Comparison of ENCODE assay signal across 18 mouse cellular contexts in genomic region chr2:170860576-170860975, GRCm38 (mm10).
A peak's percentile ranks its signal among the peaks of the same experiment; 100 is the strongest.
DNase-seq lines count a peak whose midpoint lies in the region; ATAC-seq and TF ChIP-seq lines count a peak whose summit lies in the region.
"Had no signal": no experiment of that assay in that cellular context is flagged by ENCODE, and none has a peak within 500 bp of the region (broad histone marks: within the 10 kb centered on the region; RNA-seq: fewer than 3 reads in every experiment).

No protein-coding gene starts in this region.

- no peaks in the 10 kb centered on the region for H3K9me3 ChIP-seq in midbrain, postnatal 0 days (ENCODE audit: low read length)
- H3K9me3 ChIP-seq in midbrain, embryonic 15.5 days, result no peaks in the 10 kb centered on the region
- H3K9me3 ChIP-seq: forebrain, embryonic 12.5 days; hindbrain, embryonic 10.5 days; limb, embryonic 13.5 days; midbrain, embryonic 13.5 days had no signal

- H3K27ac ChIP-seq in kidney, adult 2 months (ENCODE audit: insufficient read depth, low read depth, low read length), result no peak overlapping the region
- no peak overlapping the region for H3K27ac ChIP-seq in midbrain, postnatal 0 days (ENCODE audit: low read depth, low read length)
- H3K27ac ChIP-seq in midbrain, embryonic 15.5 days, result no peak overlapping the region
- H3K27ac ChIP-seq: forebrain, embryonic 12.5 days; hindbrain, embryonic 10.5 days; limb, embryonic 13.5 days had no signal

- TF ChIP-seq POLR2A in kidney, adult 2 months (IDR thresholded peaks at IDR 0.05; ENCODE audit: low read depth, low read length), result no peak

- H3K4me2 ChIP-seq in midbrain, postnatal 0 days (ENCODE audit: low read depth, low read length, poor library complexity, severe bottlenecking), result no peak overlapping the region
- no peak overlapping the region for H3K4me2 ChIP-seq in midbrain, embryonic 15.5 days
- H3K4me2 ChIP-seq: forebrain, embryonic 12.5 days; limb, embryonic 13.5 days; midbrain, embryonic 13.5 days had no signal

- ATAC-seq in midbrain, postnatal 0 days (ENCODE audit: low FRiP score), result no peak
- no peak for ATAC-seq in midbrain, embryonic 15.5 days (replicated peaks)
- ATAC-seq: inflammation-experienced regulatory T-cells, adult 6 months; midbrain, embryonic 13.5 days had no signal

- DNase-seq in adrenal gland, postnatal 25 days, result peak; percentile 8
- no peak for DNase-seq in adrenal gland, adult 8-10 months
- DNase-seq in kidney, adult 2 months, result no peak
- no peak for DNase-seq in kidney, adult 9 months
- no peak for DNase-seq in midbrain, postnatal 0 days (ENCODE audit: low spot score)
- DNase-seq in ovary, postnatal 14 days (ENCODE audit: low spot score), result no peak
- DNase-seq in frontal cortex, postnatal 25 days (ENCODE audit: low spot score in 2 of 2), result no peak
- DNase-seq: cerebellum, adult 11 months; heart, adult 18-20 months; layer of hippocampus, adult 9-11 months; lung, adult 18-20 months; thymus, postnatal 25 days had no signal

- peak; percentile 28; the same call in 1 of the 2 replicates for TF ChIP-seq CTCF in kidney, adult 2 months (conservative IDR thresholded peaks at IDR 0.05; ENCODE audit: insufficient read depth, insufficient read length, low read depth, low read length)
- TF ChIP-seq CTCF in midbrain, postnatal 0 days (IDR thresholded peaks at IDR 0.05), result peak; percentile 58

- no peak overlapping the region for H3K9ac ChIP-seq in midbrain, postnatal 0 days (replicated peaks; ENCODE audit: low read length, poor library complexity, severe bottlenecking)
- H3K9ac ChIP-seq in midbrain, embryonic 15.5 days, result no peak overlapping the region
- H3K9ac ChIP-seq: forebrain, embryonic 12.5 days; limb, embryonic 13.5 days; midbrain, embryonic 13.5 days had no signal

- 57% methylated on average over 4 of the region's 4 CpGs for WGBS in kidney, adult 2 months
- 73% methylated on average over 4 of the region's 4 CpGs for WGBS in midbrain, postnatal 0 days
- WGBS in midbrain, embryonic 15.5 days, result 70% methylated on average over 4 of the region's 4 CpGs

- H3K27me3 ChIP-seq in kidney, adult 2 months (replicated peaks; ENCODE audit: control insufficient read depth, insufficient read depth, low read length), result no peaks in the 10 kb centered on the region
- no peaks in the 10 kb centered on the region for H3K27me3 ChIP-seq in midbrain, postnatal 0 days (ENCODE audit: insufficient read depth, low read length)
- H3K27me3 ChIP-seq in midbrain, embryonic 15.5 days (replicated peaks), result no peaks in the 10 kb centered on the region
- H3K27me3 ChIP-seq: limb, embryonic 13.5 days; midbrain, embryonic 13.5 days had no signal

- no peaks in the 10 kb centered on the region for H3K36me3 ChIP-seq in kidney, adult 2 months (ENCODE audit: control insufficient read depth, insufficient read depth, low read length)
- no peaks in the 10 kb centered on the region for H3K36me3 ChIP-seq in midbrain, postnatal 0 days (ENCODE audit: insufficient read depth, low read length)
- H3K36me3 ChIP-seq in midbrain, embryonic 15.5 days (replicated peaks), result no peaks in the 10 kb centered on the region
- H3K36me3 ChIP-seq: forebrain, embryonic 12.5 days; hindbrain, embryonic 10.5 days; limb, embryonic 13.5 days; midbrain, embryonic 13.5 days had no signal

- no peaks in the 10 kb centered on the region for H3K4me1 ChIP-seq in kidney, adult 2 months (ENCODE audit: control insufficient read depth, insufficient read depth, low read length)
- no peaks in the 10 kb centered on the region for H3K4me1 ChIP-seq in midbrain, postnatal 0 days (ENCODE audit: insufficient read depth, low read length)
- no peaks in the 10 kb centered on the region; the same call in 1 of the 2 replicates for H3K4me1 ChIP-seq in midbrain, embryonic 15.5 days

- H3K4me3 ChIP-seq in kidney, adult 2 months (ENCODE audit: insufficient read depth, low read depth, low read length), result no peak overlapping the region
- no peak overlapping the region for H3K4me3 ChIP-seq in midbrain, postnatal 0 days (ENCODE audit: low read depth, low read length)
- no peak overlapping the region for H3K4me3 ChIP-seq in midbrain, embryonic 15.5 days
- H3K4me3 ChIP-seq: forebrain, embryonic 12.5 days; hindbrain, embryonic 10.5 days; limb, embryonic 13.5 days; midbrain, embryonic 13.5 days had no signal
